Mouse (Mus musculus) heart, adult 8-10 months (tissue): ENCODE data around the gene Nbas. TPM values are rescaled to one million over a fixed set of nuclear protein-coding genes. Genes with fewer than 3 reads are reported as not detected.

Source experiments
- DNase-seq: peaks from one replicate; pipeline ENCODE4 v3.0.0; 2022; ENCODE audit warnings: low spot score
- total RNA-seq, 4 experiments: library from RNA; stranded (reverse); gene quantifications; 2 replicates each; pipeline ENCODE4 v1.2.4; 2022

The Nbas gene
- total RNA-seq, 4 experiments from 2014 or later = 29.7 to 34.6 (median 32.7) TPM

DNA sequence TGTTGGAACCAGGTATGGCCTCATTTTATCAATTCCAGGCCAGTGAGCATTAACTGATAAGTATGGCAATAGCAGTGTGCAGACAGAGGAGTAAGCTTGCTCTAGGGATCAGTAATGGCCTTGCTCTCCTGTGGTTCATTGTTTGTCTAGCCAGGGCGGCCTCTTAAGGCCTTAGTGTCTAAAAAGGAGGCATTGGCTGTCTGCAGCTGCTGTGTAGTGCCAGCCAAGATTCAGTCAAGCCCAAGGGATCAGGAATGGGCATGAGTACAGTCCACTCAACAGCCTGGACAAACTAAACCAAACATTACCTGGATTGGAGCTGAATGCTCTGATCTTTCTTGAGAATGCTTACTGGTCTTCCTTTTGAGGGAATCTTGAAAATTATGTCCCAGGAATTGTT lies 120.7 kb downstream of the Nbas start:
- no peak for DNase-seq

DNA sequence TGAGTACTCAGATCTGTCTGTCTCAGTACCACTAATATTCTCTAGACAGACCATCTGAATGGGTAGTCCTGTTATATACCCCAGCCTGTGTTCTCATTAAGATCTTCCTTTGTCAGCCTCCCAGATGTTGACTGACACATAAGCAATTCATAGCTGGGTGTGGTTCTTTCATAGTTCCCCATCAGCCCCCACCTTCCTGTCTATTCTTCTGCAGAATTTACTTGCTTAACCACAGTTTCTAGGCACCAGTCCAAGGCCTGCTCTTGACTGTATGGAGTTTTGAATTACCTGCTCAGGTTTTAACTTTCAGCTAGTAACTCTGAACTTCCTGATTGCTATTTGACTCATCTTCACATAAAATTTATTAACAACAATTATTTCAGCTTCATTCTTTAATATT lies 141.3 kb downstream of the Nbas start:
- no peak for DNase-seq

DNA sequence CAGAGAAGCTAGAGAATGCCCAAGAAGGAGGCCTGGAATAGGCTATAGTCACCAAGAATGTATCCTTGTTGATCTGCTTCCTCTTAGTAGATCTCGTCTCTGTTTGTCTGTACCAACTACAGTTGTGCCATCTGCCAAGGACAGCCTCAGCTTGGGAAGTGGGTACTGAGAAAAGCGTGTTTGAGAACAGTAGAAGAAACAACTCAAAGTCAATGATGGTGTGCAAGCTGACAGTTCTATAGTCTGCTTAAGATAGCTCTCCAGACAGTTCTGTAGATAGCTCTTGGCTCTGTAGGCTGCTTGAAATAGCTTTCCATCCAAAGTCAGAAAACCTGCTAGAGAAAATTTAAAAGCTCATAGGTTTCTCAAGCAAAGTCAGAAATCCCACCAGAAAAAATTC lies 149.7 kb downstream of the Nbas start:
- DNase-seq = no peak

DNA sequence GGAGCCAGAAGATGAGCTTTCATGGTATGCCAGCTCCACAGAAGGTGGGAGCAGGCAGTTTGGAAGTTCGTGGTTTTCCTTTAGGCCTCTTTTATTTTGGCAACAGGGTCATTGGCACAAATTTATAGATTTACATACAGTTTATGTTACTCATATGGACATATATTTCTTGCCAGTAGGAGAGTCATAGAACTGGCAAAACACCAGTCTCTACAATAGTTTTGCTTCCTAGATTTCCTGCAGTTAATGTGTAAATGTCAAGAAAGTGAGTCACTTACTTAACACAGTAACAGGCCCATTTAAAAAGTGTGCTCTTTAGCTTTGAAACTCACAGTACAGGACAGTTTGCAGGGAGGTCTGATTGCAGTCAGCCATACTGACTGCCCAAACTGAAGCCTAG lies 161.3 kb downstream of the Nbas start:
- DNase-seq = no peak

DNA sequence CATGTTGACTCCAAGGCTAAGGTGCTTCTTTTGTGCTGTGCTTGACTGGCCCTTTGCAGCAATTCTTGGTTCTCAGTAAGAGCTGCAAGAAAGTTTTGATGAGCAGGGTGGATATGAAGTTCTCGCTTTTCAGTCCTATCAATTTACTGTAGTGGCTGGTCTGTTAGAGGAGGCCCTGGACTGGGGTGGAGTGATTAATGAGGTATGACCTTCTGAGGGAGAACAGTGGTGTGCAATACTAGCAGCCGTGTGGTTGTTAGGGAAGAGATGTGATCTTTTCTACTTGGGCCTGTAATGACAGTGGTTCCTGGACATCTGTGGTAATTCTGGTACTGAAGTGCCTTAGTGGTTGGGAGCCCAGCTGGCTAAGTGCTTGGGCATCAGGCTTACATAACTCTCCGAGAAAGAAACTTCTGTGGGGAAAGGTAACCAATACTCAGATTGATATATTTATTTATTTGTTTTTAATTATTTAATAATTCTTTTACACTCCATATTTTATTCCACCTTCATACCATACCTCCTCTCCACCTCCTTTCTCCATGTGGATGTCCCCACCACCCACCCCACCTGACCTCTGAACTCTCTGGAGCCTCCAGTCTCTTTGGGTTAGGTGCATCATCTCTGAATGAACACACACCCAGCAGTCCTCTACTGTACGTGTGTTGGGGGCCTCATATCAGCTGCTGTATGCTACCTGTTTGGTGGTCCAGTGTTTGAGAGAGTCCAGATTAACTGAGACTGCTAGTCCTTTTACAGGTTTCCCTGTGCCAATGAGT lies 175.9 kb downstream of the Nbas start:
- DNase-seq = no peak

DNA sequence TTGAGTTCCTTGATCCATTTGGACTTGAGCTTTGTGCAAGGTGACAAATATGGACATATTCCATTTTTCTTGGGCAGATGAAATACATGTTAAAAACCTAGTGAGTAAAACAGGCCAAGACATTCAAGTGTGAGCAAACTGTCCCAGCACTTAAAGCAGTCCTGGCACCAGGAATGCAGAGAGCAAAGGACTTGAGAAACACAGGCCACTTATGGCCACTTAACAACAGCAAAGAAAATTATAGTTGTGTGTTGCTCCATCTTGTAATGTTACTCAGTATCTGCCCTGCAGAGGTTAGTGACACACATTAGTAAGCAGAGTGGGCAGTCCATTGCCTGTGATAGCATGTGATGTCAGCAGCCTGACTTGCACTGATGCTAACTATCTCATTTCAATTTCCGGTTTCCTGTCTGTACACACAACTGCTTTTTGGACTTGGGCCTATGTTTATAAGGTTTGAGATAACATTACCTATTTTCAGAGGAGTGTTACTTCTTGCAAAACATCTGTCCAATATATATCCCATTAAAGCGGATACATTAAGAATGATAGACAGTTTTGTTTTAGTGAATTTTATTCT lies 176.6 kb downstream of the Nbas start:
- DNase-seq = no peak

DNA sequence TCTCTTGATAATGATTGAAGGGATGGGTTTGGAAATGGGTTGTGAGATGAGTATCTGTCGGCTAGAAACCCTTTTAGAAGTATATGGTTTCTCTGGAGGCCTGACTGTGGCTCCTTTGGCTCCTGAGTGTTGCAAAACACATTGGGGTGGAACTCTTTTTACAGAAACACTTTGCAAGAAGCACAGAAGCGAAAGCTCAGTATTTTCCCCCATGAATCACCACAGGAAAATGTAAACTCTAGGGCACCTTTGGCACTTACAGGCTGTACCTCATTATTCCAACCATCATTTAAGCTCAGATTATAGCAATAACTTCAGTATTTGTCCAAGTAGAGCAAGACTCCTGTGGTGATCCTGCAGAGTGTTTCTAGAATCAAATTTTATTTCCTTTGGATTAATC lies 180.0 kb downstream of the Nbas start:
- no peak for DNase-seq

DNA sequence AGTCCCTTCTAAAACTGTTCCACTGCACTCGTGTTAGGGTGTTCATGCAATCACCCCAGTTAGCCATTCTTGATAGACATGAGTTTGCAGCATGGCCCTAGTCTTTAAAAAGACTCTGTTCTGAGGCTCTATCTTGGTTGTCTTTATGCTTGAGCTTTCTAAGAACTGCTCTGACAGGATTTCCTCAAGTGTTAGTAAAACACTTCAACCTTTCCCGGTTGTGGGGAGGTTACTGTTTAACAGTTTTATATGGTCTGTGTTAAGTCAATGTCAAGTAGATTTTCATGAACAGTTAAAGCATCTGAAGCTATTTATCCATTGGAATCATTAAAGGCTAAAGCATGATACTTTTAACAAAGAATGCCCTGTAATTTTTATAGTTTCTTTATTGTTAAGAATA lies 183.1 kb downstream of the Nbas start:
- no peak for DNase-seq

DNA sequence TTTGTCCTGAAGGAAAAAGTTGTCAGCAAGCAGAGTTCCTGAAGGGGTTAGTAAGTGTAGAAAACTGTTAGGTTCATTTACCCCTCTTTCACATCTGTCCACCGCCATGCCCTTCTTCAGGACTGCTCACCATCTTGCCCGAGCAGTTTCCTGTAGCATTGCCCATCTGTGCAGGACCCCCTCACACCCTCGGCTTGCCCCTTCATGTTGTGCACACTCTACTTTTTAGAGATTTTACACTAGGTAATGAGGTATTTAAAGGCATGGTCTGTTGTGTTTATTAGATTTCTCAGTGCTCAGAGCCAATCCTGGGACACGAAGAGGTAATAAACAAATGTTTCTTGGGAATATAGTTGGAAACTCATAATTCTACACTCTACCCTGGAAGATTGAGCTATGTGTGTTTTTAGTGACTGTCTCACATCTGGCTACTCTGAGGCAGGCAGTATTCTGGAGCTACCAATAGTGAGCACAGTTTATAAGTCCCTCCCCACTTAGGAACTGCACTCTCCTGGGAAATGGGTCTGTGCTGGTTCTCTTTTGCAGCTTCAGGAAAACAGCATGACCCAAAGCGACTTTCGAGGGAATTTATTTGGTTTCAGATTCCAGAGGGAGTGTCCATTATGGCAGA lies 191.4 kb downstream of the Nbas start:
- DNase-seq = no peak

DNA sequence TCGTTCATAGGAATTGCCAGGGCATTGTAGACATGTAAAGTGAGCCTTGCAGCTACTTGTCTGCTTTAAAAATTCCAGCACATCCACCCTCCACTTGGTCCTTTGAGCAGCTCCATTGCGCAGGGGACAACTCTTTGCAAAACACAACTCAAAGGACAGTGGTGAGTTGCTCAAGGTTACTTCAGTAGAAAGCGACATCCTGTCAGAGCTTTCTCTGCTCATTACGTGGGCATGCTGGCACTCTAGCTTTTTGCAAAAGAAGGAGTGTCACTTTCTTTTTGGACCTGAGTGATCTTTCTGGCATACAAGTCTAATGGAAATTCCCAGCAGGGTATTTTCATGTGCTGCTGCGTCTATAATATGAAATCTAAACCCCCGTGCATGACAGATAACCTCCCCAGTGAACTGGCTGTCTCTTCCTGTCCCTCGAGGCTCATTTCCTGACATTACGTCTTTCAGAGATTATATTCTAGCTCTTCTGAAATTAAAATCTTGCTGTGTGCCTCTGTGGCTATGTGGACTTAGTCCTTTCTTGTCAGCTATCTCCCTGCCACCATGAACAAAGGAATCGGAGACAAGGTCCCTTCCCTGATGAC lies 192.7 kb downstream of the Nbas start:
- no peak for DNase-seq

DNA sequence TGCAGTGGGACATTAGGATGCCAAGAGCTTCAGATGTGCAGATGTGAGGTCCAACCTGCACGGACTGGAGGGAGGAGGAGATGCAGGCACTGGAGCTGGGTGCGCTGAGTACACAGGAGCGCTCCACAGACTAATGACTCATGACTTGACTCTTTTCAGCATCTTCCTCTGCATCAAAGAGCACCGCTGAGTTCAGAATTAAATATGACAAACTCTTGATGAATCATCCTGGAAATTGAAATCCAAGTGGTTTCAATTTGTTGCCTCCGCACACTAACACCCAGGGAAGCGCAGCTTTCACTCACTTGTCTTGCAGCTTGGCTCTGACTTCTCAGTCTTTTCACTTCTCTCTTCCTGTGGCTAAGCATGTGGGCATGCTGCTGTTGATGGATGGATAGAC lies 193.5 kb downstream of the Nbas start:
- DNase-seq = no peak

DNA sequence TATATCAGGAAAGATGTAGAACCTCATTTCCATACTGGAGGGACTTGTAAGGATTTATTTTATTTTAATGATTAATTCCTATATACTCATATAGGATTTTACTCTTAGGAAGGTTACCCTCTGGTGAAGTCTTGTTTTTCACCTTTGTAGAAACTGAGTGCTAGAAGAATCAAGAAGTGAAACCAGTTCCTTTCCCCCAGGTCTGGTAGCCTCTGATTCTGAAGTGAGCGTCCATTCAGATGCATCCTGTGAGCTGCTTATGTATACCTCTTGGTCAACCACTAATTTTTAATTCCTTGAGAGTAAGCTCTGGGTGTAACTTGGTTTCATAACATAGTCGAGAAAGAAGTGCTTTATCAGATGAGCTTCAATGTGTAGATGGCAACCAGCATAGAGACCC lies 196.6 kb downstream of the Nbas start:
- no peak for DNase-seq

DNA sequence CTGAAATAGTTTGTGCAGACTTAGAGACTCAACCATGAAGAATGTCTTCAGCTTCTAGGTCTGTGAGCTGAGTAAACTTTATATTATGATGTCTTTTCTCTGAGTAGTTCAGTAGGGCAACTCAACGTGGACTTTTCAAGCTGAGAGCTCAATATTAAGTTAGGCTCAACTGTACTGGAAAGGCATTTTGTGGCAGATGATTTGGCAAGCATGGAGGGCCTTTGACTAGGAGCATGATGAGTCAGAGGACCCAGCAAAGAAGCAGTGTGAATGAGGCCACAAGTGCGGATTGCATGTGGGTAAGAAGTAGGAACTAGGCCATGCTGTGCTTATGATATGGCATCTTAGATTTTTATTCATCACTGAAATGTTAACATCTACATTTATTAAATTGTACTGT lies 205.9 kb downstream of the Nbas start:
- no peak for DNase-seq

DNA sequence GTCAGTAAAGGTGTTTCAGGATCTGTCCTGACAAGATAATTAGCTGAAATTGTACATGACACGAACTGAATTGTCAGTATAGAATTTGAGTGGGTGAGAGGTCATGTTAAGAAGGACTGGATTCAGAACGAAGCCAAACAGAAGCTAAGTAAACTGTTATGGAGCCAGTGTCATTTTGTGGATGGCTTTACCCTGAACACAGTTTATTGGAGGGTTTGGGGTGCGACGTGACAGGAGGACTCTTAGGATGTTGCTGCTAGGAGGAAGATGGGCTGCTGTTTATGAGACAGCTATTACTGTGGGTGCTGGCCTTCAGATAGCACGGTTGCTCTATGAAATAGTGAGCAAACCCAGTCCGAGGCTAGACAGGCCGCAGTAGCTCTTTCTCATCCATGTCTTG lies 210.2 kb downstream of the Nbas start:
- no peak for DNase-seq

DNA sequence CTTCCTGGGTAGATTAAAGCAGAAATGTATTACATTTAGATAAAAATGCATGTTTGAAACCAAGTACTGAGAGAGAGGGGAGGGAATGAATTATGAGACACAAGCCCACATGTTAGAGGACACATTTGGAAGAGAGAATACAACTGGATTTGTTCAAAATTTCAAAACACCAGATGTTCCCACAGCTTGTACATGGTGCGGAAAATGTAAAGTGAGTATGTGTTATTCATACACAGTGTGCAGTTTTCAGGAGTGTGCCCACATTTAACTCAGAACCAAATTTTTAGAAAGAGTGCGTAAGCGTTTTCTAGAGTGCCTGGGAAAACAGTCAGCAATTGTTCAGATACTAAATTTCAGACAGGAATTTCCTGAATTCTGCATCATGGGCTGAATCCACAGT lies 217.3 kb downstream of the Nbas start:
- no peak for DNase-seq

DNA sequence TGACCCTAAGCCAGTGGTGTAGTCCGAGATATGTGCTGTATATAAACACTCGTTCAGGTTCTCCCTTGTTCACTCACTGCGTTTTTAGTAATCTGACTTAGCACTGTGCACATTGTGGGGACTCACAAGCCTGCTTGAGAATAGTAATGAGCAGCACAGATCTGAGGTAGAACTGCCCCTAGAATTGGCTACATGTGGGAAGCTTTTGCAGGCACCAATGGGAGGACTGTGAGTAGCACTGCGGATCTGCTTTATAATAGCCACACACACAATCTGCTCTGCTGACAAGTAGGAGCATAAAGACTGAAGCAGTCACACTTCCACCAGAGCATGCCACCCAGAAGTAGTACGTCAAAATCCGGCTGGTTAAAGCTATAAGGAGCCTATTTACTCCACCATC lies 228.3 kb downstream of the Nbas start:
- DNase-seq = no peak

DNA sequence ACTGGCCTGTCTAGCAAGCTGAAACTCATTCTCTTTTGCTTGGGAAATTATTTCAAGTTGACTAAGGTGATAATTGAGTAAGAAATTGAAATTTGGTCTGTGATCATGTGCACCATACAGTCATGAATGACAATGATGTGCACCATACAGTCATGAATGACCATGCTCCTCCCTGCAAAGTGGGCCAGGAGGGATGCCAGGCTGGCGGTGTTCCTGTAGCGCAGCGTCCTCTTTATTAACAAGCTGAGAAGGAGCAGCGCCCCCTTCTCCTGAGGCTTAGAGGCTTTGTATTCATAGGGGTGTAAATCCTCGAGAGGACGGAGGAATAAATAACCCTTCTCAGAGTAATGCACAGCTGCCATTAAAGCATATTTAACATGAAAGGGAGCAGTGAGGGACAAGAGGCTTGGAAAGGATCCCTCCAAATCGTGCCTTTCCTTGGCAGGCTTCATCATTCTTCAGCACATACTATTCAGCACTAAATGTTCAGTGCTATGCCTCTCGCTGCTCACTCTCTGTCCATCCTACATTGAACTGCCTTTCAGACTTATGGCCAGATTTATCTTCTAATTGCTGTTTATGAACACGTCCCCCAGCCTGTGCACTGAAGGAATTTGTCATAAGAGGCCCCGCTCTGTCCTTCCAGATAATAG lies 230.4 kb downstream of the Nbas start:
- DNase-seq = no peak

DNA sequence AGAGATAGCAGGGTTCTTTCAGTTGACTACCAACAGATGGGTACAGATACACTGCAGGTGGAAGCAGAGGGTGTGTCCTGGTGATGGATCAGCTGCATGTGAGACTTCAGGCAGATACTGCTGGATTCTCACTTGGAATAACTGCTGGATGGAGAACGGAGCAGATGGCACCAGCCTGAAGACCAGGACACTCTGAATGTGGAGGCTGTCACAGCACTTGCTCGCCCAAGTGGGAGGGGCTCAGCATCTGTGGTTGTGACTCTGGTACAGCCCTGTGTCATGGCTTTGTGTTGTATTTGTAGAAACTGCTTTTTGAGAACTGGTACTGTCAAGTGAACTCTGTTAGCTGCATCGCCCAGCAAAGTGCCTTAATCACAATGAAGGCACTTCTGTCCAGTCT lies 231.3 kb downstream of the Nbas start:
- DNase-seq = no peak

DNA sequence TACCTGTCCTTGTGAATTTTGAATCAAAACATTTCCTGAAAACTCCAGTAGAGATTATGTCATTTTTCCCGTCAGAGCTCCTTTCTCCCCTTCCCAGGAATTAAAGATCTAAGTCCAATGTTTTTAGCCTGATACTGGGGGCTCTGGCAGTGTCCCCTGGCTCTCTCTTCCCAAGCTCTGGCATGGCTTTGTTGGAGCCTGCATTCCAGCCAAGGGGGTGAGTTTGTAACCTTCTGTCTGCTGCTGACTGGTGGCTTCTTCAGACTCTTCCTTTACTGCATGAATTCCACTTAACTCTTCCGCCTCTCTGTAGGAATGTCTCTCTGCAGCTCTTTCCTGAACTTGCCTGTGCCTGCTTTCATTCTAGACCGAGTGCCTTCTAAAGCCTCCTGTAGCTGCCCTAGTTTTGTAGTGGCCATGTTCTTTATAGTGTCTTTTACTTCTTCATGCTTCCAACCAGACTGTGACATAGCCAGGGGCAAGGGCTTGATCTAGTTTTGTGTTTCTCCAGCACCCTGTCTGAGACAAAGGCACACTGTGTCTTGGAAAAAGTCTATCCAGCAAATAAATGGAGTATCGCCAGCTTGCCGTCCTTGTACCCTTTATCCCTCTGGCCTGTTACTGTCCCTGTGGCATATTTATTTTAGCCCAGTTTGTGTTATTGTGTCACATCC lies 236.0 kb downstream of the Nbas start:
- no peak for DNase-seq

DNA sequence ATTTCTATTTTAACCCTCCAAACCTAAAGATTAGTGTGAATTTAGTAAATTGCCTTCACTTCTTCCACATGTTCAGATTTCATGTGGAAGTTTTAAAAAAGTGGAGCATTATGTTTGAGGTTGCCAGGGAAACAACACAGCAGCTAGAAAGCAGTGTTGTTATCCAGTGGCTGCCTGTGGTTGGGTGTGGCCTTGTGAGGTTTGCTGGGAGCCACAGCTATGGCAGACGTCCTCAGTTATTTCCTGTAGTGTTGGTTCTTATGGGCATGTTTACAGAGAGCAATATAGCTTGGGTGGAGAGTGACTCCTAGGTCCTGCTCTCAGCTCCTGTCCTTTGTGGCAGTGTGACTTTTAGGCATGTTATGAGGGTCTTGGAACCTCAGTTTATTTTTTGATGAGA lies 249.1 kb downstream of the Nbas start:
- no peak for DNase-seq

DNA sequence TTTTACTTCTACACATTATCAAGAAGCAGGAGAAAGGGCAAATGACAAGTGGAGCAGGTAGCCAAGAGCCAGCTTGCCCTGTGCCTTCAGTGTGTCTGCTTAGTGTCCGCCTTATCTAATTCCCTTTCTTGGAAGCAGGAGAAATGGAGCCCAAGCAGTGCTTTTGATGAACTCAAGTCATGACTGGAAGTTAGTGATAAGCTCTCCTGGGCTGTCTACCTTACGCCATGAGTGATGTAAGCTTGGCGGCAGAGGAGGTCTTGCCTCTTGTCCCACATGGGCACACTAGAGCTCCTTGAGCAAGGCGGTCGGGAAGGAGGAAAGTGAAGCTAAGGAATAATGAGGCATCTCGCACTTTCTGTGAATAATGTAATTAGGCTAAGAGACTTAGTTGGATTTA lies 250.5 kb downstream of the Nbas start:
- DNase-seq = no peak
